Mouse (Mus musculus) liver, adult 2 months (tissue): ENCODE measurements around the gene Msx3. TPM values are rescaled to one million over a fixed set of nuclear protein-coding genes. Genes with fewer than 3 reads are reported as not detected.

Experiments
- DNase-seq: peaks from one replicate; pipeline ENCODE4 v3.0.0-alpha.2; 2011; ENCODE audit warnings: low read depth, low spot score; ENCODE audit errors: extremely low read depth
- H3K27ac ChIP-seq: fragments of 200-500 bp; replicated peaks from 2 replicates; pipeline ENCODE4 v1.5.1; 2012; ENCODE audit warnings: low read depth, mild to moderate bottlenecking, control low read depth, inconsistent platforms, low read length; ENCODE audit not compliant: insufficient read depth
- H3K27me3 ChIP-seq: fragments of 200-500 bp; 2 replicates; pipeline ENCODE4 v1.6.1; 2012; ENCODE audit warnings: mild to moderate bottlenecking, moderate library complexity, low read length, inconsistent platforms; ENCODE audit not compliant: control insufficient read depth, insufficient read depth
- H3K36me3 ChIP-seq: fragments of 200-500 bp; 2 replicates; pipeline ENCODE4 v1.6.1; 2012; ENCODE audit warnings: low read length, inconsistent platforms; ENCODE audit not compliant: control insufficient read depth, insufficient read depth
- H3K4me1 ChIP-seq: fragments of 200-500 bp; 2 replicates; pipeline ENCODE4 v1.6.1; 2011; ENCODE audit warnings: low read length; ENCODE audit not compliant: control insufficient read depth, insufficient read depth
- H3K4me3 ChIP-seq: fragments of 200-500 bp; 2 replicates; pipeline ENCODE4 v1.5.1; 2011; ENCODE audit warnings: low read depth, mild to moderate bottlenecking, control low read depth, low read length, moderate library complexity; ENCODE audit not compliant: insufficient read depth
- H3K79me2 ChIP-seq: fragments of 200-500 bp; 2 replicates; pipeline ENCODE4 v1.6.1; 2012; ENCODE audit warnings: inconsistent platforms, mild to moderate bottlenecking, low read length, moderate library complexity; ENCODE audit not compliant: control insufficient read depth, insufficient read depth
- H3K9ac ChIP-seq: fragments of 200-500 bp; 2 replicates; pipeline ENCODE4 v1.6.1; 2012; ENCODE audit warnings: low read depth, mild to moderate bottlenecking, control low read depth, inconsistent platforms, low read length
- CTCF ChIP-seq: fragments of 200-500 bp; IDR thresholded peaks from 2 replicates; pipeline ENCODE4 v1.5.1; 2011; ENCODE audit warnings: low read depth, low read length, control low read depth
- POLR2A ChIP-seq: fragments of 200-500 bp; IDR thresholded peaks from 2 replicates; pipeline ENCODE4 v1.6.1; 2011; ENCODE audit warnings: low read length, control low read depth; ENCODE audit not compliant: insufficient read depth; ENCODE audit errors: extremely low read depth
- WGBS: fragments of 180-500 bp; shearing (Covaris S2); methylation state at CpG from one replicate; pipeline ENCODE4 v1.1.7; 2018; 5-methylcytosine and 5-hydroxymethylcytosine counted together
- polyA plus RNA-seq: library from polyadenylated mRNA; depleted of rRNA; stranded (reverse); fragments of >200 nt; gene quantifications from 2 replicates; pipeline ENCODE4 v1.2.3, GENCODE M21; 2012; rRNA removed
- total RNA-seq: library from RNA; depleted of rRNA; stranded (reverse); fragments of >200 nt; gene quantifications from 2 replicates; pipeline ENCODE4 v1.2.3, GENCODE M21; 2014; rRNA removed

Gene Msx3
- total RNA-seq = not detected in 2 replicates
- not detected in 2 replicates for polyA plus RNA-seq

GRCm38 (mm10) chr7:140048361-140049114 is at the start of gene Msx3:
Gene Msx3, minus strand, starts transcription at chr7:140049089.
- H3K9ac ChIP-seq = no peak within 1 kb of the TSS
- H3K4me1 ChIP-seq = peaks cover 14% of the 10 kb centered on the region
- whole genome bisulfite sequencing = 3% methylated on average over 56 of the region's 56 CpGs
- H3K27me3 ChIP-seq = peaks cover 24% of the 10 kb centered on the region
- H3K4me3 ChIP-seq = peak within 1 kb of the TSS; percentile 25; the same call in 1 of the 2 replicates
- no peaks in the 10 kb centered on the region for H3K36me3 ChIP-seq
- H3K27ac ChIP-seq = no peak within 1 kb of the TSS
- no peak for DNase-seq
- no peaks in the 10 kb centered on the region for H3K79me2 ChIP-seq
- TF ChIP-seq CTCF = no peak
- no peak for TF ChIP-seq POLR2A

GRCm38 (mm10) chr7:140098466-140098865 is 49.6 kb upstream of the Msx3 start:
- 80% methylated on average over 1 of the region's 1 CpGs for WGBS
- no peak overlapping the region for H3K27ac ChIP-seq
- no peak overlapping the region for H3K9ac ChIP-seq
- no peaks in the 10 kb centered on the region for H3K27me3 ChIP-seq
- TF ChIP-seq POLR2A (no peak), CTCF (no peak)
- H3K4me3 ChIP-seq = no peak overlapping the region
- H3K79me2 ChIP-seq = no peaks in the 10 kb centered on the region
- no peak for DNase-seq
- 0 out of 2 replicates have a peak, but pooled peaks cover 3% of the 10 kb centered on the region for H3K36me3 ChIP-seq
- H3K4me1 ChIP-seq = peaks cover 10% of the 10 kb centered on the region

GRCm38 (mm10) chr7:140096055-140096454 is 47.2 kb upstream of the Msx3 start:
- Histone ChIP-seq H3K36me3 (0 out of 2 replicates have a peak, but pooled peaks cover 3% of the 10 kb centered on the region), H3K27me3 (no peaks in the 10 kb centered on the region), H3K4me3 (no peak overlapping the region), H3K79me2 (no peaks in the 10 kb centered on the region), H3K4me1 (0 out of 2 replicates have a peak, but pooled peaks cover 3% of the 10 kb centered on the region), H3K9ac (no peak overlapping the region), H3K27ac (no peak overlapping the region)
- TF ChIP-seq POLR2A (no peak), CTCF (no peak)
- no peak for DNase-seq

DNA sequence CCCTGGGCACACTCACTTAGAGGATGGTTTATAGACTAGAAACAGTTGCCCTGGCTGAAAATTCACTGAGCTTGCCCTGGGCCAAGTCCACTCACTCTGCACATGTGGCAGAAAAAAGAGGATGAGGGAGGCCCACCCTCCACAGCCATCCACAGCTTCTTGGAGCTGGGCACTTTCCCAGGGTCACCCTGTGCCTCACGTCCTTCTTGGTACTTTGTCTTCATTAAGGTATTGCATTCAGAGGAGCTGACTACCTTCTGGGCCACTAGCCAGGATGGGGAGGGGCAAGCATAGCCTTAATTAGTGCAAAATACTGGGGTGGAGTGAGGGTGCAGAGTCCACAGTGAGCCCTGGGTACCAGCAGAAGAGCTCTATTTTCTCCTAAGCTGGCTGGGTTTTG is 46.7 kb upstream of the Msx3 start:
- H3K36me3 ChIP-seq = 0 out of 2 replicates have a peak, but pooled peaks cover 3% of the 10 kb centered on the region
- DNase-seq = no peak
- H3K27me3 ChIP-seq = no peaks in the 10 kb centered on the region
- H3K27ac ChIP-seq = no peak overlapping the region
- H3K4me1 ChIP-seq = 0 out of 2 replicates have a peak, but pooled peaks cover 2% of the 10 kb centered on the region
- TF ChIP-seq CTCF (no peak), POLR2A (no peak)
- H3K9ac ChIP-seq = no peak overlapping the region
- no peak overlapping the region for H3K4me3 ChIP-seq
- whole genome bisulfite sequencing = 22% methylated on average over 1 of the region's 1 CpGs
- no peaks in the 10 kb centered on the region for H3K79me2 ChIP-seq

GRCm38 (mm10) chr7:140094954-140095353 is 46.1 kb upstream of the Msx3 start:
- Histone ChIP-seq H3K27ac (no peak overlapping the region), H3K27me3 (no peaks in the 10 kb centered on the region), H3K36me3 (0 out of 2 replicates have a peak, but pooled peaks cover 3% of the 10 kb centered on the region), H3K9ac (no peak overlapping the region), H3K4me3 (no peak overlapping the region), H3K4me1 (0 out of 2 replicates have a peak, but pooled peaks cover 2% of the 10 kb centered on the region), H3K79me2 (no peaks in the 10 kb centered on the region)
- DNase-seq = no peak
- 56% methylated on average over 5 of the region's 5 CpGs for whole genome bisulfite sequencing
- TF ChIP-seq POLR2A (no peak), CTCF (no peak)
